Mouse (Mus musculus): ENCODE results near the gene Stxbp6.
"Not testable (repeated sequence)": the region's sequence is repeated elsewhere in the genome, so short reads cannot be mapped to it uniquely, and the experiment has no call there.

Gene Stxbp6

DNA sequence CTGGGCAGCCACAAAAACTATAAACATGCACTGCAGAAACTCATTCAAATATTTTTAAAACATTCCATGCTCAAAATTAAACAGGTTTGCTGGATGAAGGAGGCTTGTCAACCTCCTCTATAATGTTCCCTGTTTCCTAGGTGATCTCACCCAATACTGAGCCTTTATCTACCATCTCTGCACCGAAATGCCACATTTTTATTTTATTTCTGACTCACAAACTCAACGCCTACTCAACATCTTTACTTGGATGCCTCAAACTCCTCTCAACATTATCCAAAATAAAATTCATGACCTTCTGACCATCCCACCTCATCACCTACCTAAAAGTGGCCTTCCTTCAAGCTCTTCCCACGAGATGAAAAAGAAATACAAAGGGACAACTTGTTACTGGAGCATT, 18.1 kb downstream of the Stxbp6 start:
- no peak for DNase-seq (ENCODE audit: low spot score)

- no peak for DNase-seq (ENCODE audit: low spot score)
Measured at GRCm38 (mm10) chr12:45053319-45053718, 21.2 kb downstream of the Stxbp6 start.

GRCm38 (mm10) chr12:45052860-45053259, 21.6 kb downstream of the Stxbp6 start:
- DNase-seq (ENCODE audit: low spot score) = no peak

GRCm38 (mm10) chr12:45049894-45050293, 24.6 kb downstream of the Stxbp6 start:
- DNase-seq (ENCODE audit: low spot score) = no peak

GRCm38 (mm10) chr12:45047711-45048110, 26.8 kb downstream of the Stxbp6 start:
- not testable (repeated sequence) for DNase-seq (ENCODE audit: low spot score)

DNA sequence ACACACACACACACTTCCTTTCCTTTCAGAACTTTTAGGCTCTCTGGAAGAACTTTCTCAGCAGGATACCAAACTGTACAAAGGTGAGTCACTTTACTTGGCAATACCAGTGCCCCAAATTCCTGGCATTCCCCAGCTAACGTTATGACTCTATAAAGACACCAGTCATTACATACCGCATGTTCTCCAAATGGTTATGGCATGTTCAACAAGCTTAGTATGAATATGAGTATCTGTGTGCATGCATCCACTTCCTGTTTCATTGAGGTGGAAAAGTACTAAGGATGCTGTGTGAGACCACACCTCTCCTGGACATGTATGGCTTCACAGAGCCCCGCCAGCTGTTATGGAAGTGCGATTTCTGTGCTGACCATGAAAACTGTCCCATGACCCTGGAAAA, 27.3 kb downstream of the Stxbp6 start:
- DNase-seq (ENCODE audit: low spot score) = no peak

GRCm38 (mm10) chr12:45044581-45044980, 29.9 kb downstream of the Stxbp6 start:
- DNase-seq (ENCODE audit: low spot score) = no peak

DNA sequence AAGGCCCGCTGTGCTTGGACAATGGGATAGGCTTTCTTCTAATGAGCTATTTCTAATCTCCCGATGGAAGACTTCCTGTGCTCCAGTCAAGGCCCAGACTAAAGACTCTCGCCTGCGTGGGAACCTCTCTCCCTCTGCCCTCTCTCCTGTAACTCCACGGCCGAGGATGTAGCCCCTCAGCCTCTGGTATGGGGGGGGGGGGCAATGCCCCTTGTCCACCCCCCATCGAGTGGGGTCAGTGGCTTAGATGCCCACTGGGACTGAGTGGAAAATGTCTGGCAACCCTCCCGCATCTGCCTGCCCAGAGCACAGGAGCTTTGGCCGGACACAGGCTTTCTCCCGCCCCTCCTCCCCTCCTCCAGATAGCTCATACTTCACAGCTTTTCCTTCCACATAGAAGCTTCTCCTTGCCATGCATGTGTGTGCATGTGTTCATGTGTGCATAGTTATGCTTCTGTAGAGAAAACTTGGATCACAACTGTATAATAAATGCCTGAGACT, 31.9 kb downstream of the Stxbp6 start:
- no peak for DNase-seq (ENCODE audit: low spot score)

- no peak for DNase-seq (ENCODE audit: low spot score)
Measured at GRCm38 (mm10) chr12:45037496-45037895, 37.0 kb downstream of the Stxbp6 start.

DNA sequence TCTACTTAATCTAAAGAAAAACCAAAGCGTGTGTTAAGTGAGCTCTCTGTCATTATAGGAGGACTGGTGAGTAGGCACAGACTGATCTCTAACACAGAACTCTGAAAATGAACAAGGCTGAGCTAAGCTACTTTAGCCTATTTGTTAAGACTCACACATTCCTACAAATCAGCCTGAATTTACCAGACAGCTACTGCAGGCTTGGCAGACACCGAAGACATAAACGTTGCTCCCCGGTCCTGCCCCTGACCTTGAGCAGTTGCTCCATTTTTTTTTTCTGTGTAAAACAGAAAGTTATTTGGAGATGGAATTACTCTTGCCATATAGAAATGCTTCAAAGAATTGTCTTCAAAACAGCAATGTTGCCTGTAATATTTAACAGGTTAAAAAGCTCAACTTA, 37.4 kb downstream of the Stxbp6 start:
- no peak for DNase-seq (ENCODE audit: low spot score)

DNA sequence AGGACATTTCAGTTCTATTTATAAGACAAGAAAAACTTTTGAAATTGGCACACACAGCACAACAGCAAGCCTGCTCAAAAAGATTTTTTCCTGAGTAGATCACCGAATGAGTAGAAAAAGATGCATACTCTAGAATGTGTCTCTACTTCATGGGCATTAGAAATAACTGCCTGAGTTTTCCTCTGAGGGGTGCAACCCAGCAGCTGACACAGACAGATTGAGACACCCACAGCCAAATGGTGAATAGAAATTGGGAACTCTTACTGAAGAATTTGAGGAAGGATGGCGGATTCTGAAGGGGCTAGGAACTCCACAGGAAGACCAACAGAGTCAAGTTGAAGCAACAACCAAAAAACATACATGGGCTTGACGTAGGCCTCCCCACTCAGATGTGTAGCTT, 43.8 kb downstream of the Stxbp6 start:
- no peak for DNase-seq (ENCODE audit: low spot score)

- no peak for DNase-seq (ENCODE audit: low spot score)
Measured at GRCm38 (mm10) chr12:45026347-45026746, 48.2 kb downstream of the Stxbp6 start.

DNA sequence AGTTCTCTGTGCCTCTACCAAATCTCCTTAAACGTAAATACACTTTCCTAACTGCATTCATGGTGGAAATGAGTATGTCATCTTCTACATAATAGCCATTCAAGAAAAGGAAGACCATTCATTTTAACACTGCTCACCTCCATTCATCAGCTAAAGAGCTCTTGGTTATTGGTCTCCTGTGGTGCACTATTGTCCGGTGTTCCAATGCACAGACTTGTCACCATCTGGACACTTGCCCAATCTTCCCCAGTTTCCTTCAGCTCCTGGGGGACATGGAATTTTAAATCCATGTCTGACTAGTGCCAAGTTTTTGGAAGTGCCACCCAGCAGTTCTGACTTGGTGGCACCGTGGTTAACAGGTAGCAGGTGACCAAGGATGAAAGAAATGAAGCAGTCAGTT, 54.5 kb downstream of the Stxbp6 start:
- DNase-seq (ENCODE audit: low spot score) = no peak

DNA sequence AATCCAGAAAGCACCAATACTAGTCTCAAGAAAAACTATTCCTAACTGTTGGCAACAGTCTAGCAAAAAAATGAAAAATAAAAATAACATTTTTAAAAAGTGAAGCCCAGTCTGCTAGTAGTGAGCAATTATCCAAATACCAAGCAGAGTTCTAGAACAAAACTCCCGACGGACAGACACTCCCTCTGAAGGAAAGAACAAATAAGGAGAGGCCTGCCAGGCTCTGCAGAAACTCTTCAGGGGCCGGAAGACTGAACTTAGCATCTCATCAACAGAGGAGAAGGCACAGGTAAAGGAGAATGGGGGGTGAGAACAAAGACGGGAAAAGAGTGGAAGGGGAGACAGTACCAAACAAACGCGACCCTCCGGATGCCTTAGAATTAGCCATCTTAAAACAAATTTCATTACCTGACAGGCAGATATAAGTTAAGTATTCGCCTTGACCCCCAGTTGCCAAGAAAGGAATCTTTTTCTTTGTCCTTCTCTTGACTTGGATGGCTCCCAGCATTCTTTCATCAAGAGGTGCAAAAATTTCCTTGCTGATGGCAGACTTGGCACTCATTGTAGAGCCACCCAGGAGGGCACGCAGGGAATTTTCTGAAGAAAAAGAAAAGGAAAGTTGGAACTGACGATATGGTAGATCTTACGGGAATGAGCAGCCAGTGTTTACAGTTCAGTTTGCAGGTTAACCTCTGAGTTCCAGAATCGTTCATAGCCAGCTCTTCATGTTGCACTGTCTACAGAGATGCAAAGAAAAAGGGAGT, 55.3 kb downstream of the Stxbp6 start:
- DNase-seq (ENCODE audit: low spot score) = no peak

DNA sequence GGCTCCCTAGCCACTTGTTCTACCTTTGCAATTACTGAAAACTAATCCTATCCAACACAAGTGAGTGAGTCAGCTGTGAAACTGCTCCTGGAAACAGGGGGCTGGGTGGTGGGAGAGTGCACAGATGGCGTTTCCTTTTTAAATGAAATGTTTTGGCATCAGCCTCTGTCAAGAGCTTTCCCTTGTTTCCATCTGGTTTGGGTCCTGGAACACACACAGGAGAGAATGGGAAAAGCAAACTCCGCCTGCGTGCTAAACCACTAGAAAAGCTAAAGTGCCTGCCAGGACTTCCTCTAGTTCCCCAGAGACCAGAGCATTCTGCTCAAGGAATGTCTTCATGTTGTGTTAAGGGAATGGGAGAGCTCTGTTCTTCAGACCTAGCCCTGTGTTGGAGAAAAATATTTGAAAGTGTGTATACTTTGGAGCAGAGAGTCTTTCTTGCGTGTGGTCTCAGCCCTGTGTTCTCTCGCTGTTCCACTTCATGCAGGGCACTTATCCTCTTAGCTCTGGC, 61.2 kb downstream of the Stxbp6 start:
- DNase-seq (ENCODE audit: low spot score) = no peak

DNA sequence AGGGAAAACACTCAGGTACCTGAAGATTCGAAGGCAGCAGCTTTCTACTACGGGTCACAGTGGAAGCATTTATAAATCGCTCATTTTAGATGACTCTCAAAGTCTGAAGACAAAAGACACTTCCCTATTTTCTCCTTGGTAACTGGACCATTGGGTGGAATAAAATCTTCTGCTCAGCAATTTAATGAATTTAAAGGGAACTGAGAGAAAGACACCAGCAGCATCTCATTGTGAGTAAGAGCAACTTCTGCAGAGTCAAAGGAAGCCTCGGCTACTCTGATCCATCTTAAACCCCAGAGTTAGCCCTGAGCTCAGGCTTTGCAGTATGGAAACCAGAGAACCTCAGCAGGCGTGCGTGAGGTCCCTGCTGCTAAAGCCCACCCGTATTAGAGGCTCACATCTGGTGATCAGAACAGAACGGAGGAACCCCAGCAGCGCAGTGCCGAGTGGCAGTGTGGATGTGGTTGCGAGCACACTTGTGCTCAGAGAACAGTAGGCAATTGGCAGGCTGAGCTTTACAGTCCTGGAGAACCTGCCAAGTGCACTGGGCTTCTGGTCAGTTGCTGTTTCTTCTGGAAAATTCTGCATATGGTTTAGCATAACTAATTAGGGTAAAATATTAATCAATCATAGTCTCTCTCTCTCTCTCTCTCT, 62.9 kb downstream of the Stxbp6 start:
- DNase-seq (ENCODE audit: low spot score) = no peak

DNA sequence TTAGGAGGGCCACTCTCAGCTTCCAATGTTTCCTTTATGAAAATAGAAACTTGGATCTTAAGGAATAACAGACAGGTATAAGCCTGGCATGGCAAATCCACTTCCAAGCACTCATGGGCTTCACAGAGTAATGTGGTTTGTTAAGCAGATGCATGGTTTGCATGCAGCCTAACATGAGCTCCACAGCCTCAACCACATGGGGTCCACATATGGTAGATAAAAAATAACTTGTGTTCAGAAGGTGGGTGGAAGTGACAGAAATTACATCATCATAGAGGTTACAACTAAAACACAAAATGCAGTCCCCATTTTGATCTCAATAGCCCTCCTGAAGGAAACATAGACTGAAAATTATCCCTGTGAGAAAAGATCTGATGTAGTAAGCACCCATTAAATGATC, 63.5 kb downstream of the Stxbp6 start:
- DNase-seq (ENCODE audit: low spot score) = no peak

DNA sequence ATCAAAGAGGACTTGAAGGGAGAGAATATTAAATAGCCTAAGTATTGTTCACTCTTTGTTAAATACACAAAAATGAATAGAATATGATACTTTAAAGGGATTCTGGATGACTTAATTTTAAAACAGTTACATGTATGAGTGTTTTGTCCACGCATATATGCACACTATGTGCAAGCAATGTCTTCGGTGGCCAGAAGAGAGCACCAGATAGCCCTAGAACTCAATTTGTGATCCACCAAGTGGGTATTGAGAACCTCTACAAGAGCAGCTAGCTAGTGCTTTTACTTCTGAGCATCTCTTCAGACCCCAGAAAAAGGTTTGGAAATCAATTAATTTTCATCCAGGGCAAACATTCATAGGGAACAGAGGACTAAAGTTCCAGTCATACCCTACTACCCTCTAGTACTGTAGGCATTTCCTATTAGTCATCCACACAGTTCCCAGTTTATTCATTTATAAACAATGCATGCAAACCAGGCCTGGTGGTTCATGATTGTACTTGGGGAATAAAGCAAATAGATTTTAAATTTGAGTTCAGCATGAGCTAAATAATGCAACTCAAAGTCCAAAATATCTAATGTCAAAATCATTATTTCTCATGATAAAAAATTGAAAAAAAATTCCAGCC, 64.4 kb downstream of the Stxbp6 start:
- no peak for DNase-seq (ENCODE audit: low spot score)

- no peak for DNase-seq (ENCODE audit: low spot score)
Measured at GRCm38 (mm10) chr12:45006569-45006968, 67.9 kb downstream of the Stxbp6 start.

- peak; percentile 32 for DNase-seq (ENCODE audit: low spot score)
Measured at GRCm38 (mm10) chr12:45006049-45006448, 68.5 kb downstream of the Stxbp6 start.

DNA sequence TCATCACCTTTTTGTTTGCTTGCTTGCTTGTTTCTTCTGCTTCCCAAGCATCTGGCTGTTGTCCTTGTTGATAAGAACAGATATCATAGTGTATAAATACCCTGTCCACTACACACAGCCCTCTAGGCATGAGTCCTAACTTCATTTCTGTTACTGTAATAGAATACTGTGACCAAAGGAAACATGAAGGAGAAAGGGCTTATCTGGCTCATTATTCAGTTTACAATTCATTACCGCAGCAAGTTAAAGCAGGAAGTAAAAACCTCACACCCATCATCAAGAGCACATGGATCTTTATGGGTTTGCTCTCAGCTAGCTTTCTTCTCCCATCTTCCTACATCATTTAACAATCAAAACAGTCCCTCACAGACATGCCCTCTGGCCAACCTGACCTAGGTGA, 72.5 kb downstream of the Stxbp6 start:
- DNase-seq (ENCODE audit: low spot score) = no peak

- DNase-seq (ENCODE audit: low spot score) = no peak
Measured at GRCm38 (mm10) chr12:44997422-44997821, 77.1 kb downstream of the Stxbp6 start.

- no peak for DNase-seq (ENCODE audit: low spot score)
Measured at GRCm38 (mm10) chr12:44996897-44997296, 77.6 kb downstream of the Stxbp6 start.

All from urinary bladder, postnatal 25 days (tissue).